Mouse (Mus musculus) splenic B cell, adult 2 months (primary cell): ENCODE results near the gene Gm17387.
A peak's percentile ranks its signal among the peaks of the same experiment; 100 is the strongest.
"Not testable (repeated sequence)": the region's sequence is repeated elsewhere in the genome, so short reads cannot be mapped to it uniquely, and the experiment has no call there.

Experiments used
- DNase-seq: peaks from one replicate; pipeline ENCODE4 v3.0.0-alpha.2; 2011; ENCODE audit warnings: low read depth, low spot score
- H3K27me3 ChIP-seq: 2 replicates; pipeline ENCODE4 v1.6.1; 2012; ENCODE audit warnings: mild to moderate bottlenecking, low read length, moderate library complexity, mixed read lengths; ENCODE audit not compliant: control insufficient read depth, poor library complexity, insufficient read depth, severe bottlenecking
- H3K36me3 ChIP-seq: 2 replicates; pipeline ENCODE4 v1.6.1; 2012; ENCODE audit warnings: mild to moderate bottlenecking, low read length, moderate library complexity, mixed read lengths; ENCODE audit not compliant: control insufficient read depth, poor library complexity, insufficient read depth, severe bottlenecking

Gm17387 gene

DNA sequence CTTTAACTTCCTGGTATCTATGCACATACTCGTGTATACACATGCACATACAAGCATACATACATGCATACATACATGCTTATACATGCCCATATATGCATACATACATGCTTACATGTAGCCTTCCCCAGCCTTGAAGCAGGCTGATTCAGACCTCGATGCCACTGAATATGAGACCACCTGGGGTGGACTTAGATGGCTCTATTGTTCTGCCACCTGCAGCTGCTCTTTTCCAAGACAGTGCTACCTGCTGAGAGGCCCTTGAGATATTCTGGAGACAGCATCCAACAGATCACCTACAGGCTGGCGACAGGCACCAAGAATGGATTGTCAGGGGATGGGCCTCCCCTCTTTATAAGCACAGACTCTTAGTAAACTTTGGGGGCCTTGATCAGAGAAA, 1.5 kb downstream of the Gm17387 start:
- Histone ChIP-seq H3K36me3 (no peaks in the 10 kb centered on the region), H3K27me3 (no peaks in the 10 kb centered on the region)
- no peak for DNase-seq

DNA sequence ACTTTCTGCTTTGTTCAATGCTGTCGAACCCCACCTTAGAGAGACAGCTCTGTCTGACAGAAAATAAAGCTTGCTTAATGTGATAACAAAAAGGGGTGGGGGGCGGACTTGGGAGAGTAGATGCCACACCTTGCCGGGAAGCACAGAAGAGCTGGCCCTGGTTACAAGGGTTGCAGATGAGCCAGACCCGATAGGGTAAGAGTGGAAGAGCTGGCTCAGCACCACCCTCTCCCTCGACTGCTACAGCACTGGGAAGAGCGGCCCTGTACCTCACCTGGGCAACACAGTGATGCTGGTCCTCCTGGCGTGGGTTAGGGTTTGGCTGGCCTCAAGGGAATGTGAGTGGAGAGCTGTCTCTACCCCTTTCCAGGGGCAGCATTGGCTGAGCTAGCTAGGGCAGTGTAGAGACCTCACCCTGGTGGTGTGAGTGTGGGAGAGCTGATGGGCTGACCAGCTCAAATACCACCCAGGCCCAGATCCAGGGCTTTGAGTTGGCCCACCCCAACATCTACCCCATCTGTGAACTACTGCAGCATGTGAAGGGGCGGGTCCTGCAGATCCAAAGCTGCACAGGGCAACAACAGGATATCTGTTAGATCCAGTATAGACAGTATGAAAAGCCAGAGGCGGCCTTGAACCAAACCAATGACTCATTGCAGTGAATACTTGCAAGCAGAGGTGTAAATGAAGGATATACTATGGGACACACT, 3.7 kb downstream of the Gm17387 start:
- no peak for DNase-seq
- no peaks in the 10 kb centered on the region for H3K27me3 ChIP-seq

GRCm38 (mm10) chr7:141036624-141037023, 7.7 kb downstream of the Gm17387 start:
- not testable (repeated sequence) for DNase-seq

More for the DNA sequence above, 3.7 kb downstream of the Gm17387 start:
- no peaks in the 10 kb centered on the region for H3K36me3 ChIP-seq

GRCm38 (mm10) chr7:141038090-141039032, 9.4 kb downstream of the Gm17387 start:
- DNase-seq = no peak
- no peaks in the 10 kb centered on the region for H3K27me3 ChIP-seq

More at GRCm38 (mm10) chr7:141036624-141037023, 7.7 kb downstream of the Gm17387 start:
- H3K36me3 ChIP-seq, H3K27me3 ChIP-seq: not testable (repeated sequence)

GRCm38 (mm10) chr7:141039386-141040107, 10.6 kb downstream of the Gm17387 start:
- no peak for DNase-seq

More at GRCm38 (mm10) chr7:141038090-141039032, 9.4 kb downstream of the Gm17387 start:
- no peaks in the 10 kb centered on the region for H3K36me3 ChIP-seq

DNA sequence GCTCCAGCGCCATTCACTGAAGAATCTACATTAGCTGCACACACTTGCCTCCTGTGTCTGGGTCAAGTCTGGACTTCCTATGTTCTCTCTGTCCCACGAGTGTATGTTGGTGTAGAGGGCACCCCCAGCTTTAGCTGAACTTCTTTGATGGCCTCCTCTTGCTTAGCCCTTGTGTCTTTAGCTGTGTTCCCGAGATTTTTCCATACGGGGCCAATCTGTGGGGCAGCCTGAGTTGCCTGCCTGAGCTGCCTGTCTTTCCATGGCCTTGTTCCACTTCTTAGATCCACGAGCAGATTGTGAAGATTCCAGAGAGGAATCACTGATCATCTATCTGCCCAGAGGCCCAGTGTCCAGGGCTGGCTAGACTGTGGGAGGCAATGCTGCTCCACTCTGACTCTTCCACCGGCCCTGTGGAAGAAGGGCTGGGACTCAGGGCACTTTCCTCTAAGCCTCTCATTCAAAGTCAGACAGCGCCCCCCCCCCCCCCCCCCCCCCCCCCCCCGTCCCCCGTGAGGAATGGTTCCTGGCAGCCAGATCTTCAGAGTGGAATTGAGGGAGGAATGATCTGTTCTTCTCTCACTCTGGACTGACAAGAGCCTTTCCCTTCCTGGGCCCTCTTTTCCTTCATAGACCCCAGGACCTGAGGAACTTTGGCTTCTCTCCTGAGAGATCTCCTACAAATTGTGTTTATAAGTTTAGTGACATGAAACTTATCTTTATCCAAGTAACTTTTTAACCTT, 12.1 kb downstream of the Gm17387 start:
- Histone ChIP-seq H3K36me3 (no peaks in the 10 kb centered on the region), H3K27me3 (no peaks in the 10 kb centered on the region)
- no peak for DNase-seq

More at GRCm38 (mm10) chr7:141039386-141040107, 10.6 kb downstream of the Gm17387 start:
- no peaks in the 10 kb centered on the region for H3K27me3 ChIP-seq
- H3K36me3 ChIP-seq = no peaks in the 10 kb centered on the region

- no peak for DNase-seq
- Histone ChIP-seq H3K36me3 (no peaks in the 10 kb centered on the region), H3K27me3 (no peaks in the 10 kb centered on the region)
Measured at GRCm38 (mm10) chr7:141041661-141042060, 12.7 kb downstream of the Gm17387 start.

DNA sequence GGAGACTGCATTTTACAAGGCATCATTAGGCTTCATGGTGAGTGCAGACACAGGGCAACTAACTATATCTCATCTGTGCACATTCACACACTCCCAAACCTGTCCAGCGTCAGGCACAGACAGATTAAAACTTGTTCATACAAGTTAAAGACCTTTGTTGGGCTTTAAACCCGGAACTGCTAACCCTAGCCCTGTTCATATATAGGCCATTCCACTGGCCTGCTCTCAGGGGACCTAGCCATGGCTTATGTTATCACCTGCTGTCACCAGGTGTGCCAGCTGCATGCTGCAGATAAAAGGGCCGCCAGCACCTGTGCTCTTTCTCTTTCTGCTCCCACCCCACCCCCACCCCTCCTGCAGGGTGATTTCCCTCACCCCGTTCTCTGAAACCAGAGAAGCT, 13.6 kb downstream of the Gm17387 start:
- no peaks in the 10 kb centered on the region for H3K27me3 ChIP-seq
- H3K36me3 ChIP-seq = no peaks in the 10 kb centered on the region
- DNase-seq = no peak

GRCm38 (mm10) chr7:141046931-141047580, 18.1 kb downstream of the Gm17387 start:
- no peaks in the 10 kb centered on the region for H3K27me3 ChIP-seq
- no peaks in the 10 kb centered on the region for H3K36me3 ChIP-seq
- DNase-seq = peak; percentile 40

DNA sequence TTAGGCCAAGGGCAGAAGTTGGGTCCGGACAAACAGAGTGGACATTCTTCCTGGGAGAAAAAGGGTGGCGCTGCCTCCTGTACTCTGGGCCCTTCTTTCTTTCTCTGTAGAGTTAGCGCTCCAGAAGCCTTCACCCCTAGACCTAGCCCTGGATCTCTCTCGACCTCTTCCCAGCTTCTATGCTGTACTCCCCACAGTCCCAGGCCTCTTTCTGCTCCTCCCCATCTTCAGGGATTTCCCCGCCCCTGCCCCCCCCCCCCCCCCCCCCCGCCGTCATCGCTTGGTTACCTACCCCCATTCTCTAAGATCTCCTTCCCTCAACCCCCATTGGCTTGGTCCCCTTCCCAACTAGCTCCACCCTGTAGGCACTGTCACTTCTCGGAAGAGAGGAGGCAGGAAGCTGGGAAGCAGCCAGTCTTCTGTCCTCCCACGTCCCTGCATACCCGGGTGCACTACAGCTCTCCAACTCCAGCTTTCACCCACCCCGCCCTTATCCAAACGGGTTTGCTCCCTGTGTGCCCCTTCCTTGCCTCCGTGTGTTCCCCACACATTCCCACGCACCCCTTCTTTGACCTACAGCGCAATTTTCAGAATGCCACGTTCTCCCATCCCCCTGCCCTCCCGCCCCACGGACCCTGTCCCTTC, 18.8 kb downstream of the Gm17387 start:
- DNase-seq = no peak
- no peaks in the 10 kb centered on the region for H3K27me3 ChIP-seq
- no peaks in the 10 kb centered on the region for H3K36me3 ChIP-seq

GRCm38 (mm10) chr7:141048226-141049218, 19.6 kb downstream of the Gm17387 start:
- peak; percentile 93 for DNase-seq
- Histone ChIP-seq H3K36me3 (no peaks in the 10 kb centered on the region), H3K27me3 (no peaks in the 10 kb centered on the region)

DNA sequence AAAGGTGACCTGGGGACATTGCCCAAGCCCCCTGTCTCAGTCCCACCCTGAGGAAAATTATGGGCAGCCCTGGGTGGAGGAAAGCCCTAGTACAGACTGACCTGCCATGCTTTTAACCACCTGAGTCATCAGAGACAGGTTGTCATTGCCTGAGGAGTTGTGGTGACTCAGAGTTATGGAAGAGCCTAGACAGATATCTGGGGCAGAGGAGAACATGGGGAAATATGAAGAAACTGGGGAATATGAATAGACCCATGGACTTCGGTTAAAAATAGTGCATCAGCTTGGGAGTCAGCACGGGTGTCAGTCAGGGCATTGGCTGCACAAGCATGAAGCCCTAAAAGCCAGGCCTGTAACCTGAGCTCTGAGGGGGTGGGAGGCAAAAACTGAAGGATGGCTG, 20.4 kb downstream of the Gm17387 start:
- no peaks in the 10 kb centered on the region for H3K27me3 ChIP-seq
- DNase-seq = no peak
- H3K36me3 ChIP-seq = no peaks in the 10 kb centered on the region
